Mouse (Mus musculus) right cerebral cortex, postnatal 10 days (tissue): ENCODE measurements around the gene Gnat3.

Experiments
- DNase-seq, 2 experiments: peaks; one replicate each; pipeline ENCODE4 v3.0.0; 2021; ENCODE audit warnings: low spot score in 2 of 2

Gnat3 gene

DNA sequence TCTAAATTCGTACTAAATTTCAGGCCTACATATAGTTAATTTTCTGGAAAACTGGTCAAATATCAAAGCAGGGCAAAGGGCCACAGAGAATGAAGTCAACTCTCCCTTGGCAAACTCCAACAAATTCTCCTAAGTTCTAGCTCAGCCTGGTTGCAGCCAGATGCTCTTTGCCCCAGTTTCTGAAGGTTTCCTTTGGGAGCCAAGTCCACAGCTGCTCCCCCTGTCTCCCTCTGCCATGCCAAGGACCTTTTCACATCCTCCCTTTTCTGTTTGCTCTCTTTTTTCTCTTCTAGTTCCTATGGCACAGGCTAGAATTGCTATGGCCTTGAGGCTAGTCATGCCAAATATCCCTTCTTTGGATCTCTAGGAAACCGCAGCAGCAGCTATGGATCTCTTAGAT, 43.8 kb downstream of the Gnat3 start:
- DNase-seq = no peak

DNA sequence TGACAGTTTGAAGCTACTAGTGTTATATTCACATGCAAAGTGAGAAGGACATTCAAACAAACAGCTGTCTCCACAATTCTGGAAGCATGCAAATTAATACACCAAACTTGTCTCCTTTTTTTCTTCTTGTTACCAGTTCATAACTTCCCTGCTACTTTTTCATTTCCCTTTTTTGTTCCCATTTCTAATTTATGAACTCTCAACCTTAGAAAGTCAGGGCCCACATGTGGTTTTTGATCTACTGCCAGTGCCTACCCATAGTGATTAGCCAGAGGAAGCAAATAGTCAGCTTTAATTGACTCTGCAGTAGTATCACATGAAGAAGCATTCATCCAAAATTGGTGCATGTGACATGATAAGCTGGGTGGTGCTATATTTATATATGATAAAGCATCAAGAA, 44.7 kb downstream of the Gnat3 start:
- no peak for DNase-seq

DNA sequence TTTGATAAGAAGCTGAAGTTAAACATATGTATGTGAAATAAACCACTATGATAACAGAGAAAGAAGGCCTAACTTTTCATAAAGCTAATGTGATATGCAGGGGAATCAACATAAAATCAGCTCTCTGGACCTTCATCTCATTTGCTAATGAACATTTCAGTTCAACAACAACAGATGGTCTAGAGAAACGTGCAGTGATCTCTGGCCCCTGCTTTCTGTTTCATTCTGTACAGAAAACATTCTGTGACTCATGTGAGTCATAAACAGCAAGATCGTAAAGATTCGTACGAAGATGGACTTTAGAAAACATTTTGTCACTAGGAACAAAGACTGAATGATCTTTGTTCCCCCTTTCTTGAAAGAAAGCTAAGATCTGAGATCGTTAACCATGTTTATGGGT, 48.0 kb downstream of the Gnat3 start:
- DNase-seq = no peak

DNA sequence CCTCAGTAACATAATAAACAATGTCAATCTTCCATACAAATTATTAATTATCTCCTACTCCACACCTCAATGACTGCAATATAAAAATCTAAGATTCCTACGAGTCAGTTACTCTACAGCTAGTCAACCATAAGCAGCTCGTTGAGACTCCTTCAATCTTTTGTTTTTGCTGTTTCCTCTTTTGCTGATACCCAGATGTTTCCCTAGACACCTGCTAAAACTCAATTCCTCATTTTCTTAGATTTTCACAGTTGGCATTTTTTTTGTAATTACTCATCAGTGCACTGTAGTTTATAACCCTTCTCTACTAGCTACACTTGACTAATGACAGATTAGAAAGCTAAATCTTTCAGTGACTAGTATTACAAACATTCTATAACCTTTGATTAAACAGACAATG, 50.8 kb downstream of the Gnat3 start:
- no peak for DNase-seq

GRCm38 (mm10) chr5:18014209-18014829, 52.0 kb downstream of the Gnat3 start:
- no peak for DNase-seq

DNA sequence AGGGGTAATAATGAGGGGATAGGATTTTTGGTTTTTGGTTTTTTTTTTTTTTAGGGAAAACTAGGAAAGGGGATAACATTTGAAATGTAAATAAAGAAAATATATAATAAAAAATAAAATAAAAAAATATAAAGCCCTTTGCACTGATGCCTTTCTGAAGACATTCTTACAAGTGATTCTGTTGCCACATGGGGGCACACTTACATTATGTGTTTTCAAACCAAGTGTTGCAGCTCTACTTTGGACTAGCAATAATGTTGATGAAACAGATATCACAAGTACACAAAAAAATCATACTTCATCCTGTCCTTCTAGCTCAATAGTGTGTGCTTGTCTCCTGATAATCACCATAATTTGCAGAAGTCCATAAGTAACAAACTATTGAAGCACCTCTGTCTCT, 61.0 kb downstream of the Gnat3 start:
- DNase-seq = peak; percentile 56 to 63

- DNase-seq = no peak
Observed at GRCm38 (mm10) chr5:18027531-18027930, 65.2 kb downstream of the Gnat3 start.

GRCm38 (mm10) chr5:18035848-18036638, 73.7 kb downstream of the Gnat3 start:
- DNase-seq = peak in 1 of 2 experiments; percentile 23

- DNase-seq = peak in 1 of 2 experiments; percentile 57
Observed at GRCm38 (mm10) chr5:18043022-18043421, 80.7 kb downstream of the Gnat3 start.

DNA sequence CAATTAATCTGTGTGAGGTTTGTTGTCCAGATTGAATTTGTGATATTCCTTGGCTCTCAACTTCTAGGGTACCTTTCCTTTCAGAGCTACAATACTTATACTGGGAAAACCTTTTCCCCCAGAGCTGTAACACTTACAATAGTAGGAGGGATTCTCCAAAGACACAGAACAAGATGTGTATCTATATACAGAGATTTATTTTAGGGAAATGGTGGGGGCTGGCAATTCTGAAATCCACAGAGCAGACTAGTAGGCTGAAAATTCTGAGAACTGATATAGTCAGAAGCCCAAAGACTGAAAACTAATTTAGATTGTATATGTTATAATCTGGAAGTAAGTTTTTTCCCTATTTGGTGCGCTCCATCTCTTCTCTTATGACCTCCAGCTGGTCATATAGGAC, 86.5 kb downstream of the Gnat3 start:
- DNase-seq = peak; percentile 26 to 33

DNA sequence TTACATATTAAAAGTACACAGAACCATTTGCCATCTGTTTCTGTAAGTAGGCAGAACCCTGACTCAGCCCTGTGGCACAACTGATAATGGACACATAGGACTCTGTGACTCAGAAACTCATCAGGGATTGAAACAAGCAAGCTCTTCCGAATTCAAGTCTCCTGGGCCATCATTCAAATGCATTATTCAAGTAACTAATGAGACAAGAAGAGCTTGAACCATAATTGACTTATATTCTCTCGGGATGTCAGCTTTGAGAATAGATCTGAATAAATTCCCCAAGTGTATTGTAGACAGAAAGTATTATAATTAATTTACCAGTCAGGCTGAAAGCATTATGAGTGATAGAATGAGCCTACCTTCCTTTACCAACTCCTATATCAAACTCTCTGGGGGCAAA, 93.0 kb downstream of the Gnat3 start:
- DNase-seq = no peak
